Mouse (Mus musculus) ES-E14 (cell line): ENCODE measurements around the gene Olfr320. TPM values are rescaled to one million over a fixed set of nuclear protein-coding genes. Genes with fewer than 3 reads are reported as not detected.

Source experiments
- DNase-seq: peaks from one replicate; pipeline ENCODE4 v3.0.0-alpha.2; 2013; ENCODE audit warnings: low read depth, low spot score
- H3K27ac ChIP-seq: 2 replicates; pipeline ENCODE4 v1.5.1; 2012; ENCODE audit warnings: low read depth, mild to moderate bottlenecking, low read length, moderate library complexity, mixed read lengths; ENCODE audit not compliant: poor library complexity, insufficient read depth, severe bottlenecking
- H3K36me3 ChIP-seq: 2 replicates; pipeline ENCODE4 v1.6.1; 2012; ENCODE audit warnings: mild to moderate bottlenecking, low read length, moderate library complexity, mixed read lengths; ENCODE audit not compliant: control insufficient read depth, poor library complexity, insufficient read depth, severe bottlenecking
- H3K4me1 ChIP-seq, 2 experiments: fragments of 150-350 bp in 1 of 2; sonication (generic) in 1 of 2; 2 replicates each; pipeline ENCODE4 v1.6.1; 2012; ENCODE audit warnings: low read length in 2 of 2, mild to moderate bottlenecking in 1 of 2, mixed read lengths in 1 of 2; ENCODE audit not compliant: control insufficient read depth in 2 of 2, insufficient read depth in 2 of 2, poor library complexity in 1 of 2
- H3K4me3 ChIP-seq, 2 experiments: fragments of 150-350 bp in 1 of 2; sonication (generic) in 1 of 2; 2 replicates each; pipeline ENCODE4 v1.5.1; 2012; ENCODE audit warnings: low read length in 2 of 2, low read depth in 1 of 2, mild to moderate bottlenecking in 1 of 2, mixed read lengths in 1 of 2; ENCODE audit not compliant: insufficient read depth in 1 of 2, poor library complexity in 1 of 2, severe bottlenecking in 1 of 2
- H3K9ac ChIP-seq: 2 replicates; pipeline ENCODE4 v1.6.1; 2012; ENCODE audit warnings: low read depth, mild to moderate bottlenecking, low read length, mixed read lengths; ENCODE audit not compliant: poor library complexity, insufficient read depth, severe bottlenecking
- H3K9me3 ChIP-seq: fragments of 150-350 bp; sonication (generic); 2 replicates; pipeline ENCODE4 v1.6.1; 2012; ENCODE audit warnings: low read depth, mild to moderate bottlenecking, low read length; ENCODE audit not compliant: control insufficient read depth, insufficient read depth
- CHD2 ChIP-seq: IDR thresholded peaks from 2 replicates; pipeline ENCODE4 v1.6.1; 2014; ENCODE audit warnings: mild to moderate bottlenecking, low read depth, low read length, inconsistent platforms
- HCFC1 ChIP-seq: IDR thresholded peaks from 2 replicates; pipeline ENCODE4 v1.6.1; 2012; ENCODE audit warnings: low read length, inconsistent platforms, borderline replicate concordance; ENCODE audit not compliant: insufficient read depth
- MAFK ChIP-seq: IDR thresholded peaks from 2 replicates; pipeline ENCODE4 v1.6.1; 2014; ENCODE audit warnings: mild to moderate bottlenecking, low read depth, low read length, inconsistent platforms; ENCODE audit not compliant: insufficient read depth
- ZC3H11A ChIP-seq: IDR thresholded peaks from 2 replicates; pipeline ENCODE4 v1.6.1; 2012; ENCODE audit warnings: low read depth, mild to moderate bottlenecking, inconsistent platforms, low read length, borderline replicate concordance
- ZNF384 ChIP-seq: IDR thresholded peaks from 2 replicates; pipeline ENCODE4 v1.6.1; 2012; ENCODE audit warnings: low read depth, low read length, inconsistent platforms
- in situ Hi-C, 2 experiments: fragments of 600-800 bp; cut with MboI; formaldehyde crosslinking; loops; one replicate each; pipeline ENCODE4 v1.15.1; 2025; ENCODE audit warnings: low sequenced_read_pairs in 2 of 2, inconsistent platforms in 1 of 2; ENCODE audit not compliant: unreplicated experiment in 2 of 2
- total RNA-seq: library from RNA; depleted of rRNA; stranded (reverse); fragments of 300-350 nt; gene quantifications from 2 replicates; pipeline ENCODE4 v1.2.3, GENCODE M21; 2012

Gene Olfr320
- total RNA-seq, 1 experiment, result not detected

- no peak overlapping the region for H3K9ac ChIP-seq
- no peaks in the 10 kb centered on the region for H3K9me3 ChIP-seq
- in situ Hi-C loops, result no loop called here
- H3K4me3 ChIP-seq, result no peak overlapping the region
- DNase-seq, result no peak
- TF ChIP-seq ZNF384 (no peak), ZC3H11A (no peak), CHD2 (no peak), MAFK (no peak), HCFC1 (no peak)
- H3K36me3 ChIP-seq, result no peaks in the 10 kb centered on the region
- no peaks in the 10 kb centered on the region for H3K4me1 ChIP-seq
- no peak overlapping the region for H3K27ac ChIP-seq
These were observed 39.8 kb upstream of the Olfr320 start for GRCm38 (mm10) chr11:58641057-58641456.

DNA sequence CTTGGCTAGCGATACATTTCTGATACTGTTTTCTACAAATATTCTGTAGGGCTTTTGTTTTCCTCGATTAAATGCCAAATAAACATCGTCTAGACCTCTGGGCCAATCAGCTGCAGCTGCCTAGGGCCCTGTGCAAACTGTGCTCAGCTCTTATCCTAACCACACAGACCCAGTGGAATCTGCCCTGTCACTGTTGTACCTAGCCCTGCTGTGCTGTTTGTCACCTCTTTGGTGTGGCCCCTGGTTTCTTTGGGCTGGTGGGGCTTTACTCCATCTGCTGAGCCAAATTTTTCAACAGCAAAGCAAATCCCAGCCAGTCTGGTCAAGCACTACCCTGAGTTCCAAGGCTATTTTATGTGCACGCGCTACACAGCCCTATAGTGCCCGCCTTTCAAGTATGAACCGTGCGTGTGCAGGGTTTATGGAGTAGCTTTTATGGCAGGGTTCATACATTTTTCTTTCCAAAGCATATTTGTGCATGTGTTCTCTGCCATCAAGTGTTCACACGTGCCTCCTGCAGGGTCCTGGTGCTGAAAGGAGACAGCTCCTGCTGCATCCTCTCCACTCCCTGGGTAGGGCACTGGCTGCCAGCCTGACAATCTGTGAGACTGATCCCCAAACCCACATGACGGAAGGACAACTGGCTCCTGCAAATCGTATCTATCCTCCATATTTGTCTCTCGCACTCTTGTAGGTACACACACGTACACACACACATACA lies 39.1 kb upstream of the Olfr320 start:
- Histone ChIP-seq H3K9ac (no peak overlapping the region), H3K9me3 (no peaks in the 10 kb centered on the region), H3K36me3 (no peaks in the 10 kb centered on the region), H3K4me3 (no peak overlapping the region), H3K4me1 (no peaks in the 10 kb centered on the region), H3K27ac (no peak overlapping the region)
- in situ Hi-C loops, result no loop called here
- no peak for TF ChIP-seq ZC3H11A
- no peak for TF ChIP-seq MAFK
- TF ChIP-seq CHD2, result no peak
- no peak for TF ChIP-seq HCFC1
- no peak for TF ChIP-seq ZNF384
- no peak for DNase-seq

- H3K9me3 ChIP-seq, result no peaks in the 10 kb centered on the region
- no peak for TF ChIP-seq MAFK
- no peak for TF ChIP-seq HCFC1
- TF ChIP-seq ZC3H11A, result 0 out of 2 replicates have a peak, but pooled peaks have one; percentile 12
- DNase-seq, result peak; percentile 73
- H3K4me1 ChIP-seq, result no peaks in the 10 kb centered on the region
- no peak overlapping the region for H3K27ac ChIP-seq
- no peak overlapping the region for H3K4me3 ChIP-seq
- H3K9ac ChIP-seq, result no peak overlapping the region
- in situ Hi-C loops, result no loop called here
- no peaks in the 10 kb centered on the region for H3K36me3 ChIP-seq
These were observed 37.5 kb upstream of the Olfr320 start for GRCm38 (mm10) chr11:58643350-58643749.

- Histone ChIP-seq H3K9ac (no peak overlapping the region), H3K9me3 (no peaks in the 10 kb centered on the region), H3K4me3 (no peak overlapping the region), H3K36me3 (no peaks in the 10 kb centered on the region), H3K4me1 (no peaks in the 10 kb centered on the region), H3K27ac (no peak overlapping the region)
- no peak for TF ChIP-seq HCFC1
- no peak for TF ChIP-seq MAFK
- TF ChIP-seq ZNF384, result no peak
- no peak for TF ChIP-seq ZC3H11A
- TF ChIP-seq CHD2, result no peak
- in situ Hi-C loops, result no loop called here
- no peak for DNase-seq
These were observed 25.7 kb upstream of the Olfr320 start for GRCm38 (mm10) chr11:58655151-58655550.

DNA sequence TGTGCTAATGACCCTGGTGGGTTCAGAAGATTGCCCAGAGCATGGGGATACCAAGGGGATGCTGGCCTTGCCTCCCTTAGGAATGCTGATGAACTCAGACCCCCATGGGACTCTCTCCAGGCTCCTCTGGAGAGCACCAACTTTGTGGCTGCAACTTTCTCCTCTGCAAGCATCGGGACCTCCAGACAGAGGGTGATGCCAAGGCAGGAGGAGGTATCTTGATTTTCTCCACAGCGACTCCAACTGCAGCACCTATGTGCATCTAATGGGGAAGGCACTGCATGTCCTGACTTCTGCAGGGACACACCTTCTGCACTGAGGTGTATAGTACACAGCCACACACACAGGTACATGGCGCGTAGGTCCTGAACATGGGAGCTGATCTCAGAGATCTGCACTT lies 22.3 kb upstream of the Olfr320 start, which contains the start of gene Olfr322:
Olfr322 (plus strand) TSS at position 187 of the 400 bp plus-strand sequence.
- no peaks in the 10 kb centered on the region for H3K36me3 ChIP-seq
- H3K27ac ChIP-seq, result no peak within 1 kb of the TSS
- DNase-seq, result no peak
- no peak within 1 kb of the TSS for H3K4me3 ChIP-seq
- TF ChIP-seq HCFC1 (no peak), CHD2 (no peak), ZC3H11A (no peak), ZNF384 (no peak), MAFK (no peak)
- no peaks in the 10 kb centered on the region for H3K4me1 ChIP-seq
- in situ Hi-C loops, result no loop called here
- H3K9ac ChIP-seq, result no peak within 1 kb of the TSS
- no peaks in the 10 kb centered on the region for H3K9me3 ChIP-seq
